Mouse (Mus musculus) lung, postnatal 0 days (tissue): ENCODE data around the gene Dnajb11.

Source experiments
- CTCF ChIP-seq: IDR thresholded peaks from 2 replicates; pipeline ENCODE4 v1.5.1; 2016; ENCODE audit warnings: antibody characterized with exemption, mild to moderate bottlenecking
- EP300 ChIP-seq: IDR thresholded peaks from 2 replicates; pipeline ENCODE4 v1.6.1; 2016; ENCODE audit warnings: antibody characterized with exemption, mild to moderate bottlenecking, control low read depth

DNA sequence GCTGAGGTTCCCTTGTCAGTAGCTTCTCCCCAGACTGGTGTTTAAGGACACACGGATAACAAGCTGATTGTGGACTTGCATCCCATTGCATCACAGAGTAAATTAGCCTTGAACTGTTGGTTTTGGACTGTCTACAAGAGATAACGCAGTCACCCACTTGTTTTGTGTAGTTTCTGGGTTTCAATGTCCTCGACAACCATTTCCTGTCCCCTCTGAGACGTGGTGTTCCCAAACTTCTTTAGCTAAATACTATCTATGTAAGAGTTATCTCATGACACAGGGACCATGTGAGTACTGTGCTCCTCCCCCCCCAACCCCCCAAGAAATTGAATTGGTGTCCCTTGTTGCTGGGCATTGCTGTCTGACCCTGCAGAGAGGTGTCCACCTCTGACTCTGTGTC is 23.8 kb downstream of the Dnajb11 start:
- TF ChIP-seq EP300 (no peak), CTCF (no peak)
